Mouse (Mus musculus) kidney, adult 8-10 months (tissue): ENCODE data around the gene Cldn12.
A peak's percentile ranks its signal among the peaks of the same experiment; 100 is the strongest.

Experiments used
- DNase-seq, 2 experiments: peaks; one replicate each; pipeline ENCODE4 v3.0.0; 2022

Gene Cldn12

DNA sequence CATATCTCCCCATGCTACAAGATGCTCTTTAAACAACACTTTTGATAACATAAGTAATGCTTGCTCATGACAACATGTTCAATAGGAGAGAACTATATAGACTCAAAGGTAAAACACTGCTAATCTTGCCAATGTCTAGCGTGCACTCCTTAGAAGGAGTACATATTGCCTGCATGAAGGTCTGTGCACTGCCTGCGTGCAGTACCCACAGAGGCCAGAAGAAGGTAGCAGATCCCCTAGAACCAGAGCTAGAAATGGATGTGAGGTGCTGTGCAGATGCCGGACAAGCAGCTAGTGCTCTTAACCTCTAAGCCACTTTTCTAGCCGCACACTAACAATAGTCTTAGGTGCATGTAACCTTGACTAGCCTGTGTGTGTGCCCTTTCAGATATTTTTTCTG lies 22.6 kb downstream of the Cldn12 start:
- DNase-seq: no peak

DNA sequence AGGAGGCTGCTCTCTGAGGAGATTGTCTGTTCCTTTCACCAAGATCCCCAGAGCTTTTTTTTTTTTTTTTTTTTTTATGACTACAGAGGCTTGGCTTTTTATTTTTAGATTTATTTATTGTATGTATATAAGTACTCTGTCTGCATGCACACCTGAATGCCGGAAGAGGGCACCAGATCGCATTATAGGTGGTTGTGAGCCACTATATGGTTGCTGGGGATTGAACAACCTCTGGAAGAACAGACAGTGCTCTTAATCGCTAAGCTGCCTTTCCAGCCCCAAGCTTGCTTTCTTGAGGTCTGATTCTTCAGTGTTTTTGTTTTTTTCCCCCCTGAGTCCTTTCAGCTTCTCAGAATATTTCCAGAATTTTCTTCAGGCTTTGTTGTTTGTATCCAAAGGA lies 28.7 kb downstream of the Cldn12 start:
- DNase-seq: no peak

- DNase-seq: no peak
Observed at GRCm38 (mm10) chr5:5483254-5483858, 31.4 kb downstream of the Cldn12 start.

- DNase-seq: peak in 1 of 2 experiments; percentile 6
Observed at GRCm38 (mm10) chr5:5481662-5482061, 33.1 kb downstream of the Cldn12 start.

GRCm38 (mm10) chr5:5479043-5479442 lies 35.7 kb downstream of the Cldn12 start, which contains the start of gene 1700015F17Rik:
1700015F17Rik (minus strand) TSS chr5:5479143.
- DNase-seq: no peak

DNA sequence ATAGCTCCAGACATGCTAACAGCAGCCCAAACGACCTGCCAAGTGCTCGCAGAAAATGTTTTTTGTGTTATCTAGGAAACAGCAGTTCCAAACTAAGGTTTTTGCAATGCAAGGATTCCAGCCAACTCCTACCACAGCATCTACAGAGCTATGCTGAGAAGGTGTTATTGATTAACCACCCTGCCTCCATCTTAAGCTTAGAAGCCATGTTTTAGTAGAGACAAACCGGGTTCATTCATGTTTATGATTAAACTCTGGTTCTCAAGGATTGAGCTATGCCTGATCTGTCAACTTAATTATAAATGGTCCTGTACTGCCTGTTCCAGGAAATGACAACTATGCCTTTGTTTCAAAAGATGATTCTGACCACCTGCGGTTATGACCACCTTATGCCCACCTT lies 38.6 kb downstream of the Cldn12 start:
- DNase-seq: peak; percentile 11 to 38

DNA sequence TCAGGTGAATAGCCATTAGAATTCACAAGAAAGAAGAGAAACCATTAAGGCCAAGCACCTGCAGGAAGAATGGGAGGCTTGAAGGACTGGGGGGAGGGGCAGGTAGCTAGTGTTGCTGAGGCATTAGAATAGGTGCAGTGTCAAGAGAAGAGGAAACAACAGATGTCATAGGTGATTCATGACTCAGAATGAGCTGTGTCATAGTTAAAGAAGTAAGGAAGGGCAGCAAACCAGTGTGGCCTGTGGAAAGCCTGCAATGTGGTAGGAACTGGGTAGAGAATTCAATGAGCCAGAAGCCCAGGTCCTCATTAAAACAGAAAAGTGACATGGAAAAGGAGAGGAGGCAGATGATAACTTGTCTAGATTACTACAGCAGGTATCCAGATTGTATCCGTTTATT lies 49.5 kb downstream of the Cldn12 start:
- DNase-seq: no peak
